Mouse (Mus musculus): ENCODE measurements around the gene Kif26b. TPM values are rescaled to one million over a fixed set of nuclear protein-coding genes. Genes with fewer than 3 reads are reported as not detected.

The Kif26b gene
- polyA plus RNA-seq, 1 experiment from 2014 or later, result 2.2 TPM

- 50% methylated on average over 1 of the region's 1 CpGs for WGBS
- Histone ChIP-seq H3K4me3 (ENCODE audit: low read depth, low read length) (no peak overlapping the region), H3K9ac (no peak overlapping the region), H3K4me2 (no peak overlapping the region), H3K27me3 (ENCODE audit: insufficient read depth, low read length) (no peaks in the 10 kb centered on the region), H3K36me3 (ENCODE audit: insufficient read depth) (no peaks in the 10 kb centered on the region), H3K9me3 (ENCODE audit: low read depth, low read length) (no peaks in the 10 kb centered on the region), H3K27ac (ENCODE audit: low read depth) (peak overlapping the region; percentile 6; the same call in 1 of the 2 replicates), H3K4me1 (ENCODE audit: insufficient read depth) (peaks cover 14% of the 10 kb centered on the region; the same call in 1 of the 2 replicates)
- DNase-seq (peak; percentile 41), ATAC-seq (ENCODE audit: insufficient read depth) (no peak)
- TF ChIP-seq CTCF (IDR thresholded peaks at IDR 0.05; ENCODE audit: low read depth), result no peak
Measured at GRCm38 (mm10) chr1:178663539-178663938, 134.6 kb downstream of the Kif26b start.

- ATAC-seq (ENCODE audit: insufficient read depth) (no peak), DNase-seq (no peak)
- H3K4me3 ChIP-seq (ENCODE audit: low read depth, low read length), result no peak overlapping the region
- no peak overlapping the region for H3K9ac ChIP-seq
- peaks cover 11% of the 10 kb centered on the region; the same call in 1 of the 2 replicates for H3K4me1 ChIP-seq (ENCODE audit: insufficient read depth)
- no peak overlapping the region for H3K4me2 ChIP-seq
- H3K27me3 ChIP-seq (ENCODE audit: insufficient read depth, low read length), result no peaks in the 10 kb centered on the region
- WGBS, result 83% methylated on average over 5 of the region's 5 CpGs
- H3K27ac ChIP-seq (ENCODE audit: low read depth), result 0 out of 2 replicates have a peak overlapping the region, but pooled peaks have one; percentile 6
- TF ChIP-seq CTCF (IDR thresholded peaks at IDR 0.05; ENCODE audit: low read depth), result no peak
- H3K36me3 ChIP-seq (ENCODE audit: insufficient read depth), result no peaks in the 10 kb centered on the region
- H3K9me3 ChIP-seq (ENCODE audit: low read depth, low read length), result no peaks in the 10 kb centered on the region
Measured at GRCm38 (mm10) chr1:178664271-178664969, 135.5 kb downstream of the Kif26b start.

- DNase-seq (no peak), ATAC-seq (ENCODE audit: insufficient read depth) (no peak)
- 72% methylated on average over 7 of the region's 7 CpGs for WGBS
Measured at GRCm38 (mm10) chr1:178666524-178666923, 137.6 kb downstream of the Kif26b start.

GRCm38 (mm10) chr1:178667808-178668207 lies 138.9 kb downstream of the Kif26b start:
- no peaks in the 10 kb centered on the region for H3K9me3 ChIP-seq (ENCODE audit: low read depth, low read length)
- H3K4me1 ChIP-seq (ENCODE audit: insufficient read depth), result 0 out of 2 replicates have a peak, but pooled peaks cover 4% of the 10 kb centered on the region
- no peaks in the 10 kb centered on the region for H3K36me3 ChIP-seq (ENCODE audit: insufficient read depth)
- DNase-seq (peak; percentile 72), ATAC-seq (ENCODE audit: insufficient read depth) (peak; percentile 80)
- no peak overlapping the region for H3K4me3 ChIP-seq (ENCODE audit: low read depth, low read length)
- no peaks in the 10 kb centered on the region for H3K27me3 ChIP-seq (ENCODE audit: insufficient read depth, low read length)
- no peak overlapping the region for H3K4me2 ChIP-seq
- H3K9ac ChIP-seq, result no peak overlapping the region
- no peak overlapping the region for H3K27ac ChIP-seq (ENCODE audit: low read depth)
- WGBS, result 42% methylated on average over 7 of the region's 7 CpGs
- no peak for TF ChIP-seq CTCF (IDR thresholded peaks at IDR 0.05; ENCODE audit: low read depth)

More at GRCm38 (mm10) chr1:178666524-178666923, 137.6 kb downstream of the Kif26b start:
- Histone ChIP-seq H3K27me3 (ENCODE audit: insufficient read depth, low read length) (no peaks in the 10 kb centered on the region), H3K9ac (no peak overlapping the region), H3K27ac (ENCODE audit: low read depth) (no peak overlapping the region), H3K36me3 (ENCODE audit: insufficient read depth) (no peaks in the 10 kb centered on the region), H3K4me1 (ENCODE audit: insufficient read depth) (0 out of 2 replicates have a peak, but pooled peaks cover 5% of the 10 kb centered on the region), H3K4me2 (no peak overlapping the region), H3K9me3 (ENCODE audit: low read depth, low read length) (no peaks in the 10 kb centered on the region), H3K4me3 (ENCODE audit: low read depth, low read length) (no peak overlapping the region)
- no peak for TF ChIP-seq CTCF (IDR thresholded peaks at IDR 0.05; ENCODE audit: low read depth)

- H3K4me1 ChIP-seq (ENCODE audit: insufficient read depth), result 0 out of 2 replicates have a peak, but pooled peaks cover 4% of the 10 kb centered on the region
Measured at GRCm38 (mm10) chr1:178668907-178669306, 140.0 kb downstream of the Kif26b start.

GRCm38 (mm10) chr1:178673051-178673450 lies 144.1 kb downstream of the Kif26b start:
- no peaks in the 10 kb centered on the region for H3K36me3 ChIP-seq (ENCODE audit: insufficient read depth)
- no peaks in the 10 kb centered on the region for H3K4me1 ChIP-seq (ENCODE audit: insufficient read depth)
- 49% methylated on average over 7 of the region's 7 CpGs for WGBS
- no peak overlapping the region for H3K9ac ChIP-seq
- H3K27me3 ChIP-seq (ENCODE audit: insufficient read depth, low read length), result no peaks in the 10 kb centered on the region
- no peak for ATAC-seq (ENCODE audit: insufficient read depth)
- no peak overlapping the region for H3K4me3 ChIP-seq (ENCODE audit: low read depth, low read length)
- no peak for TF ChIP-seq CTCF (IDR thresholded peaks at IDR 0.05; ENCODE audit: low read depth)
- DNase-seq, result no peak
- no peaks in the 10 kb centered on the region for H3K9me3 ChIP-seq (ENCODE audit: low read depth, low read length)
- no peak overlapping the region for H3K27ac ChIP-seq (ENCODE audit: low read depth)
- no peak overlapping the region for H3K4me2 ChIP-seq

More at GRCm38 (mm10) chr1:178668907-178669306, 140.0 kb downstream of the Kif26b start:
- Histone ChIP-seq H3K36me3 (ENCODE audit: insufficient read depth) (no peaks in the 10 kb centered on the region), H3K27me3 (ENCODE audit: insufficient read depth, low read length) (no peaks in the 10 kb centered on the region), H3K27ac (ENCODE audit: low read depth) (no peak overlapping the region), H3K4me3 (ENCODE audit: low read depth, low read length) (no peak overlapping the region), H3K9me3 (ENCODE audit: low read depth, low read length) (no peaks in the 10 kb centered on the region), H3K4me2 (no peak overlapping the region), H3K9ac (no peak overlapping the region)
- no peak for DNase-seq
- no peak for TF ChIP-seq CTCF (IDR thresholded peaks at IDR 0.05; ENCODE audit: low read depth)
- ATAC-seq (ENCODE audit: insufficient read depth), result no peak
- WGBS, result 84% methylated on average over 4 of the region's 4 CpGs

GRCm38 (mm10) chr1:178673506-178673905 lies 144.6 kb downstream of the Kif26b start:
- Histone ChIP-seq H3K27ac (ENCODE audit: low read depth) (no peak overlapping the region), H3K9ac (no peak overlapping the region), H3K9me3 (ENCODE audit: low read depth, low read length) (no peaks in the 10 kb centered on the region), H3K27me3 (ENCODE audit: insufficient read depth, low read length) (no peaks in the 10 kb centered on the region), H3K36me3 (ENCODE audit: insufficient read depth) (no peaks in the 10 kb centered on the region), H3K4me2 (no peak overlapping the region), H3K4me3 (ENCODE audit: low read depth, low read length) (no peak overlapping the region), H3K4me1 (ENCODE audit: insufficient read depth) (no peaks in the 10 kb centered on the region)
- no peak for TF ChIP-seq CTCF (IDR thresholded peaks at IDR 0.05; ENCODE audit: low read depth)
- DNase-seq (no peak), ATAC-seq (ENCODE audit: insufficient read depth) (no peak)
- 69% methylated on average over 2 of the region's 2 CpGs for WGBS
